Mouse (Mus musculus) spleen, postnatal 14 days (tissue): ENCODE results near the gene Agpat3.
"Not testable (repeated sequence)": the region's sequence is repeated elsewhere in the genome, so short reads cannot be mapped to it uniquely, and the experiment has no call there.

Experiments
- DNase-seq, 2 experiments: peaks; one replicate each; pipeline ENCODE4 v3.0.0; 2021 to 2022; ENCODE audit warnings: low spot score in 2 of 2

The Agpat3 gene

DNA sequence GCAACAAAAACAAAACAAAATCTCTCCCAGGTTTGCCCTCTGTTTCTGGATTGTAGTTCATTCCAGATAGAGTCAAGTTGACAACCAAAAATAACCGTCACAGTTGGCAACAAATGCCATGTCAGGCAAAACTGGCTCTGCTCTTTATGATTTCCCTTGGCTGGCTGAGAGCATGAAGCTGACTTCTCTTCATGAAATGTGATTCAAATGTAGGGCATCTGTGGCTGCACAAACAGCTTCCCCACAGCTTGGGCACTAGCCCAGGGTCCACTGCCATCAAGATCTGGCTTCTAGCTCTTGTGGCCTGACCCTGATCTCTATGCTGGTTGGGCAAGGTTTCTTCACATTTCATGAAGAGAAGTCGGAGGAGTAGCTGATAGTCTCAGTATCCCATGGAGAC lies 9.7 kb upstream of the Agpat3 start:
- DNase-seq, result no peak

DNA sequence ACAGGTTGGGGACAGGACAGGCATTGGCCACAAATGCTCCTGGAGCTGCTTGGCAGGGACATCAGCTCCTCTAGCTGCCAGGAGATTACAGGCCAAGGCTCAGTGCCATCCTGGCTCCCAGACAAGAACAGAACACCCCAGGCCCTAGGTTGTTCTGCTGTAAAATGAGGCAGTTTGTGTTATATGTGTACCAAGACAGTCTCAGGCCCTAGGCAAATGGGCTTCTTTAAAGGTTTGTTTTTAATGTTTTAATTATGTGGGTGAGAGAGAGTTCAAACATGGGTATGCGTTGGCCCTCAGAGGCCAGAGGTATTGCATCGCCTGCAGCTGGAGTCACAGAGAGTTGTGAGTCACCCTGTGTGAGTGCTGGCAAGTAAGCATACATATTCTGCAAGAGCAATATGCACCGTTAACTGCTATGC lies 8.0 kb upstream of the Agpat3 start:
- DNase-seq, result no peak

DNA sequence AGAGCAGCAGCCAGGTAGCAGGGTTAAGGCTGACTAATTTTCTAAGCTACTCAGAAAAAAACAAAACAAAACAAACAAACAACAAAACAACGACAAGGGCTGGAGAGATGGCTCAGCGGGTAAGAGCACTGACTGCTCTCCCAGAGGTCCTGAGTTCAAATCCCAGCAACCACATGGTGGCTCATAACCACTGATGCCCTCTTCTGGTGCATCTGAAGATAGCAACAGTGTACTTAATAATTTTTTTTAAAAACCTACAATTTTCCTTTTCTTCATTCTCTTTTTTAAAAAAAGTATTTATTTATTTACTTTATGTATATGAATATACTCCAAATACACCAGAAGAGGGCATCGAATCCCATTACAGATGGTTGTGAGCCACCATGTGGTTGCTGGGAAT lies 6.7 kb upstream of the Agpat3 start:
- DNase-seq, result not testable (repeated sequence)

DNA sequence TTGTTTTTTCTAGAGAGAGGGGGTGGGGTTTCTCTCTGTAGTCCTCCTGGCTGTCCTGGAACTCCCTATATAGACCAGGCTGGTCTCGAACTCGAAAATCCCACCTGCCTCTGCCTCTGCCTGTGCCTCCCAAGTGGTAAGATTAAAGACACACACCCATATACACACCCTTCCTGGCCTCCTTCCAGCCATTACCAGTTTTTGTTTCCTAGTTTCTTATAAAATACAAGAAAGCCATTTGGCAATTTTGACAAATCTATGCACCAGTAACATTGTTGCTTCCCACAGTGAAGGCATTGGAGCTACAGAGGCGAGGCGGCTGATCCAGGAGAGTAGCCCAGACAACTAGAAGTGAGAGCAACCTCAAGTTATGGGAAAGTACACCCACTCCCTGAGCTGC lies 6.0 kb upstream of the Agpat3 start:
- DNase-seq, result no peak

DNA sequence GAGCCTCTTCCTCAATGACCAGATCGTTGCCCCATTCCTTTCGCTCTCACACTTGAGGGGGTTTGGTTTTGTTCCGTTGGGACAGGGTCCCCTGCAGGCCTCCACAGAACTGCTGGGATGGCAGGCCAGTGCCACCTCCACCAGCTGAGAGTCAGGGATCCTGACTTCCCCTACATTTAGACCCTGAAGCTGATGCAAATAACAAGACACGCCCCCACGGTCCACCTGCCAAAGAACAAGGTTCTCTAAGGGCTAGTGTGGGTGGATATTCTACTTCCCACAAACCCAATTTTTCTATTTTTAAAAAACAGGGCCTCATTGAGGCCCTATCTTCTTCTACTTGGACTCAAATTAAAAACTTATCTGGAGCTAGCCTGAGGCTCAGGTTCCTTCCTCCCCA lies 5.5 kb upstream of the Agpat3 start:
- no peak for DNase-seq

DNA sequence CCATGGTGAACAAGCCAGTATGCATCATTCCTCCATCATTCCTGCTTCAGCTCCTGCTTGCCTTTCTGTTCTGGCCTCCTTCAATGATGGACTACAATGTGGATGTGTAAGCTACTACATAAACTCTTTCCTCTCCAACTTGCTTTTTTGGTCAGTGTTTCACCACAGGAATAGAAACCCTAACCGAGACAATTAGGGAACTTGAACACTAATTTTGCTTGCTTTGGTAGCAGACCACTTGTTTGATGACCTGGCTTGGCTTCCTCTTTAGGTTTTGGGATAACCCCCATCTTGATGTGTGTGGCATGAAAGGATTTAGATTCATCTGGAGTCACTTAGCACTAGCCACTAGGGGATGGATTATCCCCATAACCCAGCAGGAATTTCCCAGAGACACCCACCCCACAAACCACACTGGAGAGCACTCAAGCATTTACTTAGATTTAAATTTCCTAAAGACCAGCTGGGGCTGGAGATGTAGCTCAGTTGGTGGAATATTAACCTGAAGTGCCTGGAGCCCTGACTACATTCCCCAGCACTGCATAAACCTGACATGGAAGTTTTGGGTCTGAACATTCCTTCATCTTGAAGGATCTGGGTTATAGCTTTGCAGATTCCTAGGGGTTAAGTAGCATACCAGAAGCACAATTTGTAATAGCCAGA lies 3.8 kb upstream of the Agpat3 start:
- no peak for DNase-seq

DNA sequence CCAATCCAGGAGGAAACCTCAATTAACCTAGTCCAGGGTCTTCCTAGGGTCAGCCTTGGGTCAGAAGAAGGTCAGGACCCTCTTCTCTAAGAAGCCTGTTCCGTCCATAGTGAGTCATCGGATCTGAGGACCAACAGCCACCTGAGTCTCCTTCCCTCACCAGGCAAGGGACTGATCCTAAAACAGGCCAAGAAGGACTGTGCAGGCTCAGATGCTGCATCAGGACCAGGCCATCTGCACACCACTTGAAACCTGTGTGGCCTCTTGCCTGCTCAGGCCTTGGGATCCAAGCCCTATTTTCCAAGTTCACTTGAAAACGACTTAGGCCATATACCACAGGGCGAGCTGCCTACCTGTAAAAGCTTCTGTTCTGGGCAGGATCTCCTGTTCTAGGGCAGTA lies 907 bp upstream of the Agpat3 start:
- no peak for DNase-seq

DNA sequence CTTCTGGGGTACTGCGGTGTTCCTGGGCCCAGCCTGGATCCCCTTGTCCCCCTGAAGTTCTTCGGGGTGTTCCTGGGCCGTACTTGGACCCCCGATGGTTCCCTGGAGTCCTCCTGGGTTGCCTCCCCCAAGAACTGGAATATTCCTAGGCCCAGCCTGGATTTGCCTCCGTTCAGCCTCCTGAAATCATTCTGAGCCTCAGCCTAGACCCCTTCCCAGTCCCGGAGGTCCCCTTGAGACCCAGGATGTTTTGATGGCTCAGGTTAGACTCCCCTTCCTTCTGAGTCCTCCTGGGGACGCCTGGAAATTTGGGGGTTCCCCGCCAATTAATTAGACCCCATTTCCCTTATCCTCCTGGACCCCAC lies 359 bp upstream of the Agpat3 start:
- DNase-seq, result no peak

DNA sequence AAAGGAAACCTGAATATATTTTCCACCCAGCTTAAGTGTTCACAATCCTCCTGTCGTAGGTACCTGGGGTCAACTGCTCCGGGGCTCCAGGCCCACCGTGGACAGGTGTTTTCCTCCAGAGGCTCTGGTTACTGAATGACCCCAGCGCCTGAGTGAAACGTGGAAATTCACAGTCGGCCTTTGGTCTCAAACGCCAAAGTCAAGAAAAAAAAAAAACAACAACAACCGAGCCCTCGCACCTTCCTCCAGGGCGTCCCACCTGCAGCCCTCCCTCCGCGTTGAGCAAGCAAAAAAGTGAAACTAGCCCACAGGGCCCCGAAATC lies 764 bp downstream of the Agpat3 start:
- no peak for DNase-seq

DNA sequence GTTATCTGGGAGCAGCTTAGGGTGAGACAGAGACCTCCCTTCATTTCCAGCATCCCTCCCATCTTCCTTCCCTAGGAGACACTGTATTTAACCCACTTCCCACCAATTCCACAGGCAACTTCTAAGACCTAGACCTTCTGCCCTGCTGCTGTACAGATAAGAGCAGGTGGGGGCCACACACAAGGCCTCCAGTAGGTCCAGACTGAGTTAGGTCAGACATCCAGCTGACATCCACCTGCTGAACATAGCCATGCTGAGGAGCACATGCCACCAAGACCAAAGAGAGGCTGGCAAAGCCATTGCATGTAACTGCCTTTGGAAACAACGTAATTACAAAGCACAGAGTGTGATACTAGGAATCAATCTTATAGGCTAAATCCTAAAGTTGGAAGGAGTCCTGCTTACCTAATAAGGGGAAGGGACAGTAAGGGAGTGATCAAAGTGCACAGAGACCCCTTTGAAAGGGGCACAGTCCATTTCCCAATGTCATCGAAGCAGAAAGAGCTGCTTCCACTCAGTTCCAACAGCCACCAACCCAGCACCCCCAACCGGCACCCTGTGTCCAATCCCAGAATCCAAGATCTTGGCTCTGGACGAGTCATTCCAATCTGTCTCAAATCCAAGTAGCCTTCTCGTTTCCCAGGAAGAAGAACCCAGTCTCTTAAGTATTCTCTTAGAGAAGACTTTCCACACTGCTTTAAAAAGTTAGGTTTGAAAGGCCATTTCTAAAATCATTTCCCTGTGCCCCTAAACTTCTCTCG lies 1.3 kb downstream of the Agpat3 start:
- no peak for DNase-seq

DNA sequence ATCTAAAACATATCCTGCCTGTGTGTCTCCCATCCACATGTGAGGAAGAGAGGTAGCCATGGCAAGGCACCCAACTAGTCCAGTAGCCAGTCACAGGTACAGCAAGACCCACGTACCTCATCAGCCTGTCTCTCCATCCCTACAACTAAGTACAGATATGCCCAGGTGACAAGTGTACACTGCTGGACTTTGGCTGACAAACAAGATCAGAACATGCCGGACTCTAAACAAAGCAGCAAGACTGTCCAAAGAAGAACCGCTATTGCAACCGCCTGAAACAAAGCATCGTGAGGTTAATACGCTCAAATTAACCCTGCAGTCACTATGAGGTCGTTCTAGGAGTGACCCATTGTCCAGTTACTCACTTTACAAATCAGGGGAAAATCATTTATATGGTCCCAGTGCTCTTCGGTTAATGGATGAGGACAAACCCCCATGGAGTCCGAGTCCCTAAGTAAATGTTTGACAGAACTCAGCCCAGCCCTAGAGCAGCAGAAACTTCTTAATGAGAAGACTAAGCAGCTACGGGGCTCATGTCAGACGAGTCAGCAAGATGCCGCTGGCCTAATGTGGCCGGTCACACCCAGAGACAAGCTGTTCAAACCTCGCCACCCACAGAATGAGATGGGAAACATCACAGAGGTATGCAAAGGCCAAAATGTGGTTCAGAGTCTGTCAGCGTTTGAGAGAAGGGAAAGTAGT lies 2.7 kb downstream of the Agpat3 start:
- DNase-seq, result no peak

DNA sequence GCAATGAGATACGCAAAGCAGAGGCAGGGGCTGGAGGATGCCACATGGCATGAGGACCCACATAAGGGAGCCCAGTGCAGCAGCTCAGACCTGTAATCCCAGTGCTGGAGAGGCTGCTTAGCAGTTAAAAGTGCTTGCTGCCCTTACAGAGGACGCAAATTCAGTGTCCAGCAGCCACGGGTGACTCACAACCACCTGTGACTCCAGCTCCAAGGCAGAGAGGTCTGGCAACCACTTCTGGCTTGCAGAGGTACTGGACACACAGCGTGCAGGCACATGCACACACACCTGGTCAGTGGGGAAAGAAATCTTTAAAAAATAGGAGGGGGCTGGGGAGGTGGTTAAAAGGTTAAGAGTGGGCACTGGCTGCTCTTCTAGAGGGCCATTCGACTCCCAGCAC lies 4.1 kb downstream of the Agpat3 start:
- no peak for DNase-seq

DNA sequence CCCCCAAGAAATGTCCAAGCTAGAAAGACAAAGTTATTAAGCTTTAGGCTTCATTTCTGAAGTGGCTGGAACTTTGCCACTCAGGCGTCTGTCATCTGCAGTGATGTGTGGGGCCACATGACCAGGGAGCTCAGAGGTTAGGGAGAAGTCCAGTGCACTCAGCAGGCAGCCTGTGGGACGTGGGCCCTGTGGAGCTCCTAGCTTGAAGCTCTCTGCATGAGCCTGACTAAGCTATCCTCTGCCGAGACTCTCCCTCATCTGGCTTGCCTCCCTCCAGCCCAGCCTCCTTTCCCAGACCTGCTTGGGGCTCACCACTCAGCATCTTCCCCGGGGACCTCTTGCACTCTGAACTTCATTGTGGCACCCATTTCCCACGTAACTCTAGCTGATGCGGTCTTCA lies 4.8 kb downstream of the Agpat3 start:
- DNase-seq, result no peak

DNA sequence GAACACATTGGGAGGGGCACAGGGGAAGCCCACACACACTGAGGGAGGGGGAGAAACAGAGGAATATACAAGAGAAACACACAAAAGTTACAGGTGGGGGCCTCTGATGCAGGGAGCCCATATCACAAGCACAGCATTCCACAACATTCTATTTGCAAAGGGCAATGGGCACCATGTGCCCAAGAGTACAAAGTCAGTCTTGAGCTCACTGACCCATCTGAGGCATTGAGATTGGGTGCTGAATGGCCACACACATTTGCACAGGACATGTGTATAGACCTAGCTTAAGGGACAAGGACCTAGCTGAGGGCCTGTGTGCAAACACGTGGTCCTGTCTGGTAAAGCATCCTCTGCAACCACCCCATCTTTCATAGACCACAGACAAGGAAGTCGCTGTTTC lies 6.8 kb downstream of the Agpat3 start:
- no peak for DNase-seq

DNA sequence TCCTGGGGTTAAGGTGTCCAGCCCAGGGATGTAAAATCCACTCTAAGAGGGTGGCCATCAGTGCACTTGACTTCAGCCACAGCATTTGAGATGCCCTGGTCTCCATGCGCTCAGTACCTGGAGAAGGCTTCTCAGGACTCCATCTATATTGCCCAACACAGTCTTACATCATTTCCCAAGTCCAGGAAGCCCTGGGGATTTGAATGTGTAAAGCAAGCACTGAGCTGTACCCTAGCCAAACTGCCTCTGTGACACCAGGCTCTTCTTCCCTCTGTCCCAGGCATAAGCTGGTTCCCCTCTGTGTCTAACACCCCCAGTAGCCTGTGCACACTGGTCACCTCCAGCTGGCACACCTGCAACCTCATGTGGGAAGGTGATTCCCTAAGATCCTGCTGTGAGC lies 10.2 kb downstream of the Agpat3 start:
- DNase-seq, result no peak

DNA sequence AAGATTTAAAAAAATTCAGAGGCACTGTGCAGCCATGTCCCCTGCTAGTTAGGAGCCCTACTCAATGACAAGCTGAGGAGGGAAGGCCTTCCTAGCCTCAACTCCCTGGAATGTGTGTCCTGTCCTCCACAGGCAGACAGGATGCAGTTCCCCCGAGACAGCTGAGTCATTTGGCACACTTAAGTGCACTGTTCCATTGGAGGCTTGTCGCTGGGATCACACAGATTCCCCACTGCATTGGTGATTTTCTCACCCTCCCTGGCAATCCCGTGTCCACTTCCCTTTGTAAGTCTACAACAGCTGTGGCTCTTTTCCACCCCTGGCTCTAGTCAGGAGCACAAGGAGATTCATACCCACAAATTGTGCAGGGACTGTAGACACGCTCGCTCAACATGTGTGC lies 14.1 kb downstream of the Agpat3 start:
- DNase-seq, result no peak

DNA sequence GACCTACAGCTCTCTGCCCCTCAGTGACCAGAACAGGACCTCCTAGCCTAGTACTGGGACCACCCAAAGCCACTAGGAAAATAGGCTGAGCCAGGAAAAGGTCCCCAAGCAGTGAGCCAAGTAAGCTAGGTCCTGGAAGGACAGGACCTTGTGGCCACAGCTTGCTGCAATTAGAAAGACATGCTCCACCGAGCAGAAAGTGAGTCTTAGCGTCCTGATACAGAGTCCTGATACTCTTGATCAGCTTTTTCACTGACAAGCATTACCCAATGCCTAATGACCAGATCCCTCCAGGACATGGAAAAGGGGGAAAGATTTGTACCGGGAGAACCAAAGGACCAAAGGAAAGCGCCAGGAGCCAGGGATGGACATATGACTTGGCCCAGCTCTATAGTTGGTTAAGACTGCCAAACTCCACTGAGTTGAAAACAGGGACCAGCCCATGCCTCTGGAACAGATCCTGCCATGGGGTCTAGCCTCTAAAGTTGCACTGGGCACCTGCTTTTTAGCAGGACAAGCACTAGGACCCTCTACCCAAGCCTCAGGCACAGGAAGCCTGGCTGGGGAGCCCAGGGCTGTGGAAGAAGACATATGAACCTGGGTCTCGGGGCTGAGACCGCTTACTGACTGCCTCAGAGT lies 17.2 kb downstream of the Agpat3 start:
- DNase-seq, result no peak

DNA sequence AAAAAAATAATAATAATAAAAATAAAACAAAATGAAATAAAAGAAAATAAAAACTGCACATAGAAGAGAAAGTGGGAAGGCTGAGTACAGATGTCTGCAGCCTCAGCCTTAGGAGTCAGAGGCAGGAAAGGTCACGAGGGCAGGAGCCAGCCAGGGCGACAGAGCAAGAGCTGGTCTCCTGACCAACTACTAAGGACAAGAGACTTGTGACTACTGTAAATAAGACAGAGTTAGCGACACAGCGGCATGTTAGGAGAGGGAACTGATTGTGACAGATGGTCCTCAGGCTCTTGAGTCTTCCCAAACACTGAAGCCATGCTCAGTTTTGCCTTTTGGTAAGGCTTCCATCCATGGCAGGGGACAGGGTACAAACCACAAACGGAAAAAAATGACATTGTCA lies 20.7 kb downstream of the Agpat3 start:
- DNase-seq, result no peak

DNA sequence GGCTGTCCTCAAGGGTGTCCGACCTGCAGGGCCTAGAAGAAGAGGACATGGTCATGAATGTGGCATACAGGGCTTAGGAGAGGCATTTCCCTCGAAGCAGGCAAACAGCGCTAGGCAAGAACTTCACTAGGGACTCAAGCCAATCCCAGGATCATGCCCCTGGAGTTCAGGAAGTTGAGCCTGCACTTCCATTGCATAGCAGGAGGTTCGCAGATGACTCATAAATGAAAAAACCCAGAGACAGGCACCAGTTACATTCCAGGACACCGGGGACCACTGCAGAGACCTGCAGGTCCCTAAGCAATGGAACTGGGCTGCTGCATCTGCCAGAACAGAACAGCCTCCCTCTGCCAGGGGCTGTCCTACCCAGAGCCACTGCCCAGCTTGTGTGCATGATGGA lies 23.0 kb downstream of the Agpat3 start:
- no peak for DNase-seq

DNA sequence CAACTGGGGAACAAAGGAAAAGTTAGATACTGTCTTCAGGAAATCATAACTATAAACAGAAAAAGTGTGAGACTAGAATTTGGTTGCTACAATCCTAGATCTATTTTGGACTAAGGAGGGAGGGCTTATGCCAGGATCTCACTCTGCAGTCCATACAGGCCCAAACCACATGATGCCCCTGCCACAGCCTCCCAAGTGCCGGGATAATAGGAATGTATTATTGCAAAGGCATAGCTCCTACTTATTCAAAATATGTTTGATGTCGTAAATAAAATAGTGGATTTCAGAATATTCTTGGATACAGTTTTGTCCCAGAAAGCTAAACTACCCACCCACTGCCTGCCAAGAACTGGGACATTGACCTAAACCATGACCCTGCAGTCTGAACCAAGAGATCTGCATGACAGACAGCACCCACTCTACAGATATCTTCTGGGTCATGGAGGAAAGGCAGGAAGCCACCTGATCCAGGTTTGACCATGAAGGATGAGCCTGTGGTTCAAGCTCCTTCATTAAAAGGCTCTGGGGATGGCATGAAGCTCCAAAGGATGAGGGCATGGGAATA lies 24.2 kb downstream of the Agpat3 start:
- DNase-seq, result no peak

DNA sequence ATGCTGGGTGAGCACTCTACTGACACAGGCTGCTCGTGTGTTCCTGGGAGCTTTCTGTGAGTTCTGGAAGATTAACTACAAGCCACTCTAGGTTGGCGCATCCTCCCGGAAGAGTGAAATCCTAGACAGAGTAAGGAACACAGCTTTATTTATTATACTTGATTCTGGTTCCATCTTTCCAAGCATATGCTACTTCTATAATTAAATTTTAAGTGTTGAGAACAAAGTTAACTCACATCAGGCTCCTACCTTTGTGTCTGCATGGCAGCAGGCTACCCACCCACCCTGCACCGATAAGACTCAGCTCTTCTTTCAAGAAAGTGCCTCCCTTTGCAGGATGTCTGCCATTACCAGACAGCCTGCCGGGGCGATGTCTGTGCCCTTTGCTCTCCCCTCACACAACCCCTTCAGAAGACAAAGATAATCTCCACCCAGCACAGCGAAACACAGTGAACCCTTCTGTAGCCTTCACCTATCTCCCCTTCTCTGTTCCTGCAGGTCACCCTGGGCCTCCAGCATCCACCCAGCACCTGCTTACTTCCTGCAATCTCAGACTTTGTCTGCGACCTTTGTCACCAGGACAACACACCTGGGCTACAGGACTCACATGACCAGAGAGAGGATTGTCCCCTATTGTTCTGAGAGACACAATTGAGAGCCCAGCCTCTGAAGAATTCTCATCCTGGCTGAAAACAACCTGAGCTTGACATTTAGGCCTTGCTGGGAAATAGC lies 26.2 kb downstream of the Agpat3 start:
- DNase-seq, result no peak
